Mouse (Mus musculus) midbrain, embryonic 16.5 days (tissue): ENCODE results near the gene Abr. TPM values are rescaled to one million over a fixed set of nuclear protein-coding genes. Genes with fewer than 3 reads are reported as not detected.

Experiments
- ATAC-seq: fragments of 200-750 bp; cut with Nextera tagmentation; 2 replicates; pipeline ENCODE4 v1.8.0; 2017; ENCODE audit warnings: moderate TSS enrichment
- H3K27ac ChIP-seq: fragments of 300-500 bp; sonication (generic); 2 replicates; pipeline ENCODE4 v1.5.1; 2014; ENCODE audit warnings: mild to moderate bottlenecking, low read length, mixed read lengths
- H3K27me3 ChIP-seq: fragments of 300-500 bp; sonication (generic); 2 replicates; pipeline ENCODE4 v1.6.1; 2014; ENCODE audit warnings: low read depth, low read length, mixed read lengths; ENCODE audit not compliant: control insufficient read depth, insufficient read depth
- H3K36me3 ChIP-seq: fragments of 300-500 bp; sonication (generic); 2 replicates; pipeline ENCODE4 v1.6.1; 2014; ENCODE audit warnings: mild to moderate bottlenecking, low read length, moderate library complexity, mixed read lengths; ENCODE audit not compliant: control insufficient read depth, insufficient read depth
- H3K4me1 ChIP-seq: fragments of 300-500 bp; sonication (generic); 2 replicates; pipeline ENCODE4 v1.6.1; 2014; ENCODE audit warnings: mild to moderate bottlenecking, low read length, mixed read lengths; ENCODE audit not compliant: control insufficient read depth, insufficient read depth
- H3K4me2 ChIP-seq: fragments of 300-500 bp; sonication (generic); 2 replicates; pipeline ENCODE4 v1.6.1; 2014; ENCODE audit warnings: mild to moderate bottlenecking, low read length, mixed read lengths
- H3K4me3 ChIP-seq: fragments of 300-500 bp; sonication (generic); 2 replicates; pipeline ENCODE4 v1.5.1; 2014; ENCODE audit warnings: low read depth, mild to moderate bottlenecking, low read length, moderate library complexity, mixed read lengths
- H3K9ac ChIP-seq: fragments of 300-500 bp; sonication (generic); 2 replicates; pipeline ENCODE4 v1.6.1; 2014; ENCODE audit warnings: low read depth, low read length, mixed read lengths
- H3K9me3 ChIP-seq: fragments of 300-500 bp; sonication (generic); replicated peaks from 2 replicates; pipeline ENCODE4 v1.6.1; 2014; ENCODE audit warnings: mild to moderate bottlenecking, low read length, mixed read lengths; ENCODE audit not compliant: control insufficient read depth, poor library complexity, severe bottlenecking
- WGBS: fragments of 180-500 bp; shearing (Covaris S2); extraction: QIAGEN DNeasy Blood & Tissue Kit; methylation state at CpG from one replicate; pipeline ENCODE4 v1.1.7; 2014; 5-methylcytosine and 5-hydroxymethylcytosine counted together
- polyA plus RNA-seq: library from polyadenylated mRNA; unstranded; fragments of >200 nt; fragmentation: Nextera tagmentation; extraction: Ambion mirVana; gene quantifications from 2 replicates; pipeline ENCODE4 v1.2.1, GENCODE M21; 2015

Gene Abr
- polyA plus RNA-seq, 1 experiment from 2014 or later: 110 TPM

GRCm38 (mm10) chr11:76418423-76418822 lies 203.7 kb downstream of the Abr start:
- Histone ChIP-seq H3K4me2 (no peak overlapping the region), H3K36me3 (peaks cover 65% of the 10 kb centered on the region), H3K9me3 (no peaks in the 10 kb centered on the region), H3K9ac (no peak overlapping the region), H3K4me3 (no peak overlapping the region), H3K27ac (no peak overlapping the region; the same call in 1 of the 2 replicates), H3K4me1 (no peaks in the 10 kb centered on the region), H3K27me3 (no peaks in the 10 kb centered on the region)
- 79% methylated on average over 8 of the region's 8 CpGs for WGBS
- ATAC-seq: no peak

- no peak overlapping the region for H3K27ac ChIP-seq
- WGBS: 83% methylated on average over 2 of the region's 2 CpGs
- peaks cover 51% of the 10 kb centered on the region for H3K36me3 ChIP-seq
- no peaks in the 10 kb centered on the region for H3K9me3 ChIP-seq
- H3K4me3 ChIP-seq: no peak overlapping the region
- H3K4me1 ChIP-seq: no peaks in the 10 kb centered on the region
- H3K9ac ChIP-seq: no peak overlapping the region
- H3K27me3 ChIP-seq: no peaks in the 10 kb centered on the region
- ATAC-seq: no peak
- H3K4me2 ChIP-seq: no peak overlapping the region
Measured at GRCm38 (mm10) chr11:76415985-76416384, 206.1 kb downstream of the Abr start.

GRCm38 (mm10) chr11:76415001-76415400 lies 207.1 kb downstream of the Abr start:
- WGBS: 92% methylated on average over 4 of the region's 4 CpGs
- Histone ChIP-seq H3K4me1 (no peaks in the 10 kb centered on the region), H3K36me3 (peaks cover 48% of the 10 kb centered on the region), H3K4me3 (no peak overlapping the region), H3K9ac (no peak overlapping the region), H3K27me3 (no peaks in the 10 kb centered on the region), H3K4me2 (no peak overlapping the region), H3K9me3 (no peaks in the 10 kb centered on the region), H3K27ac (no peak overlapping the region)
- no peak for ATAC-seq

- Histone ChIP-seq H3K27me3 (no peaks in the 10 kb centered on the region), H3K4me2 (no peak overlapping the region), H3K36me3 (peaks cover 31% of the 10 kb centered on the region), H3K9me3 (no peaks in the 10 kb centered on the region), H3K27ac (no peak overlapping the region), H3K4me3 (no peak overlapping the region), H3K9ac (no peak overlapping the region), H3K4me1 (no peaks in the 10 kb centered on the region)
- WGBS: 88% methylated on average over 4 of the region's 4 CpGs
- ATAC-seq: no peak
Measured at GRCm38 (mm10) chr11:76413202-76413601, 208.9 kb downstream of the Abr start.

- no peak overlapping the region for H3K4me3 ChIP-seq
- no peaks in the 10 kb centered on the region for H3K27me3 ChIP-seq
- no peak overlapping the region for H3K27ac ChIP-seq
- no peak overlapping the region for H3K9ac ChIP-seq
- H3K4me1 ChIP-seq: peaks cover 6% of the 10 kb centered on the region
- peaks cover 17% of the 10 kb centered on the region for H3K36me3 ChIP-seq
- WGBS: 73% methylated on average over 12 of the region's 12 CpGs
- H3K9me3 ChIP-seq: no peaks in the 10 kb centered on the region
- no peak overlapping the region for H3K4me2 ChIP-seq
- no peak for ATAC-seq
Measured at GRCm38 (mm10) chr11:76410826-76411225, 211.3 kb downstream of the Abr start.

GRCm38 (mm10) chr11:76406702-76407583 lies 215.2 kb downstream of the Abr start, which contains the start of gene Timm22:
Timm22 (plus strand) TSS chr11:76406952.
- Histone ChIP-seq H3K9ac (peak within 1 kb of the TSS; percentile 92), H3K4me1 (peaks cover 6% of the 10 kb centered on the region), H3K4me3 (peak within 1 kb of the TSS; percentile 85), H3K27me3 (no peaks in the 10 kb centered on the region), H3K4me2 (peak within 1 kb of the TSS; percentile 81), H3K9me3 (no peaks in the 10 kb centered on the region), H3K27ac (peak within 1 kb of the TSS; percentile 79), H3K36me3 (0 out of 2 replicates have a peak, but pooled peaks cover 3% of the 10 kb centered on the region)
- ATAC-seq: peak; percentile 96
- under 1% methylated on average over 46 of the region's 46 CpGs for WGBS

GRCm38 (mm10) chr11:76405626-76406264 lies 216.4 kb downstream of the Abr start:
- no peak overlapping the region for H3K27ac ChIP-seq
- no peak overlapping the region for H3K4me2 ChIP-seq
- no peak overlapping the region for H3K4me3 ChIP-seq
- H3K9ac ChIP-seq: no peak overlapping the region
- no peaks in the 10 kb centered on the region for H3K27me3 ChIP-seq
- no peaks in the 10 kb centered on the region for H3K9me3 ChIP-seq
- WGBS: 83% methylated on average over 5 of the region's 5 CpGs
- ATAC-seq: no peak
- H3K36me3 ChIP-seq: no peaks in the 10 kb centered on the region
- H3K4me1 ChIP-seq: peaks cover 6% of the 10 kb centered on the region

GRCm38 (mm10) chr11:76405113-76405512 lies 217.0 kb downstream of the Abr start:
- no peak for ATAC-seq
- Histone ChIP-seq H3K4me1 (peaks cover 6% of the 10 kb centered on the region), H3K9ac (no peak overlapping the region), H3K4me2 (no peak overlapping the region), H3K4me3 (no peak overlapping the region), H3K36me3 (no peaks in the 10 kb centered on the region), H3K9me3 (no peaks in the 10 kb centered on the region), H3K27me3 (no peaks in the 10 kb centered on the region), H3K27ac (no peak overlapping the region)
- 67% methylated on average over 4 of the region's 4 CpGs for WGBS

- H3K9me3 ChIP-seq: no peaks in the 10 kb centered on the region
- no peak overlapping the region for H3K4me2 ChIP-seq
- no peak overlapping the region for H3K9ac ChIP-seq
- peaks cover 12% of the 10 kb centered on the region for H3K4me1 ChIP-seq
- no peaks in the 10 kb centered on the region for H3K36me3 ChIP-seq
- no peak overlapping the region for H3K27ac ChIP-seq
- 70% methylated on average over 10 of the region's 10 CpGs for WGBS
- H3K27me3 ChIP-seq: no peaks in the 10 kb centered on the region
- H3K4me3 ChIP-seq: no peak overlapping the region
- no peak for ATAC-seq
Measured at GRCm38 (mm10) chr11:76401398-76401797, 220.7 kb downstream of the Abr start.
